12 mouse cellular contexts compared by ENCODE assay signal in the genomic region with DNA sequence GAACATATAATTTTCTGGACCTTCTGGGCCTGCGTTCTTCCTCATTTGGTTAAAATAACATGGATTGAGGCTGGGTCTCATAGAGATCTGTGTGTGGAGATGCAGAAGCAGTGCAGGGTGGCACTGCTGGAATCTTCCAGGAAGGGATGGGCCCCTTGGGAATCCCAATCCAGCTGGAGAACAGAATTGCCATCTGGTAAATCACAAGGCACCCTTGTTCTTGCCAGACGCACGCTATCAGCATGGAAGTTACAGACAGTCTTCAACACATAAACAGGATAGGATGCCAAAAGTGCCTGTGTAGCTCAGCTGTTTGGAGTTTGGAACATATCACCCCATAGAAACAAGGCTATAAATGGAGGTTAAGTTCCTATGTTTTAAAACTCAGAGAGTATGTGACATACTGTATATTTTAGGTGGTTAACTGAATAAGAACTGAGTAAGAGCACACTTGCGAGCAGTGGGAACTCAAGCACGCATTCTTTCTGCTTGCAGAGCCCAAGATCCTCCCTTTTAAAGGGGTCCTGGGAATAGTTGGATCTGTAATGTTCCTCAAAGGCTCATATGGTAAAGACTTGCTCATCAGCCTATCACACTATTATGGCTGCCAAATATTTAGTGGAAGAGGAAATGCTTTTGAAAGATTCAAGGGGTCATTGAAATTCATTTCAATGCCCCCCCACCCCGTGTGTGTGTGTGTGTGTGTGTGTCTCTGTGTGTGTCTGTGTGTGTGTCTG.
DNase-seq lines count a peak whose midpoint lies in the region; ATAC-seq and TF ChIP-seq lines count a peak whose summit lies in the region.
"Had no signal": no experiment of that assay in that cellular context is flagged by ENCODE, and none has a peak within 500 bp of the region (broad histone marks: within the 10 kb centered on the region; RNA-seq: fewer than 3 reads in every experiment).

No protein-coding gene starts in this region.

- H3K9ac ChIP-seq in hindbrain, embryonic 12.5 days = no peak overlapping the region
- H3K9ac ChIP-seq: embryonic facial prominence, embryonic 12.5 days; liver, embryonic 13.5 days had no signal

- DNase-seq in heart, adult 8-10 months (ENCODE audit: low spot score) = peak; percentile 7
- DNase-seq in heart, embryonic 10.5 days (ENCODE audit: low spot score) = no peak
- peak; percentile 27 to 50 for DNase-seq in frontal cortex, postnatal 10 days (ENCODE audit: low spot score in 2 of 2)
- DNase-seq in layer of hippocampus, postnatal 25 days (ENCODE audit: extremely low spot score in 1 of 2, low spot score in 1 of 2) = peak; percentile 19 to 31
- peak; percentile 7 to 68 for DNase-seq in lung, postnatal 4 days
- no peak for DNase-seq in cerebellum, adult 2 months
- DNase-seq: adrenal gland, adult 2 months; liver, embryonic 13.5 days had no signal

- no peaks in the 10 kb centered on the region for H3K36me3 ChIP-seq in heart, embryonic 10.5 days
- no peaks in the 10 kb centered on the region for H3K36me3 ChIP-seq in hindbrain, embryonic 12.5 days
- H3K36me3 ChIP-seq: embryonic facial prominence, embryonic 12.5 days; liver, embryonic 13.5 days had no signal

- H3K27me3 ChIP-seq in heart, embryonic 10.5 days (ENCODE audit: insufficient read depth, poor library complexity, severe bottlenecking) = no peaks in the 10 kb centered on the region
- H3K27me3 ChIP-seq in cerebellum, adult 2 months (ENCODE audit: control insufficient read depth, insufficient read depth, low read length) = no peaks in the 10 kb centered on the region
- H3K27me3 ChIP-seq in hindbrain, embryonic 12.5 days = no peaks in the 10 kb centered on the region
- H3K27me3 ChIP-seq: CH12.LX; embryonic facial prominence, embryonic 12.5 days; liver, embryonic 13.5 days had no signal

- H3K4me3 ChIP-seq in heart, embryonic 10.5 days = no peak overlapping the region
- H3K4me3 ChIP-seq in cerebellum, adult 2 months (replicated peaks; ENCODE audit: insufficient read depth, low read depth, low read length) = no peak overlapping the region
- no peak overlapping the region for H3K4me3 ChIP-seq in hindbrain, embryonic 12.5 days
- H3K4me3 ChIP-seq: embryonic facial prominence, embryonic 12.5 days; liver, embryonic 13.5 days had no signal

- WGBS in heart, embryonic 10.5 days = 67% methylated on average over 6 of the region's 6 CpGs
- 63% methylated on average over 6 of the region's 6 CpGs for WGBS in cerebellum, adult 2 months
- WGBS in hindbrain, embryonic 12.5 days = 86% methylated on average over 6 of the region's 6 CpGs

- H3K27ac ChIP-seq in heart, embryonic 10.5 days = no peak overlapping the region
- H3K27ac ChIP-seq in cerebellum, adult 2 months (ENCODE audit: insufficient read depth, low read length) = no peak overlapping the region
- no peak overlapping the region for H3K27ac ChIP-seq in hindbrain, embryonic 12.5 days
- H3K27ac ChIP-seq: embryonic facial prominence, embryonic 12.5 days; liver, embryonic 13.5 days had no signal

- ATAC-seq in megakaryocyte, adult 5-6 weeks (ENCODE audit: poor library complexity, severe bottlenecking) = no peak
- ATAC-seq in hindbrain, embryonic 12.5 days (ENCODE audit: low FRiP score) = no peak

- no peaks in the 10 kb centered on the region for H3K4me1 ChIP-seq in heart, embryonic 10.5 days
- H3K4me1 ChIP-seq in cerebellum, adult 2 months (ENCODE audit: control insufficient read depth, insufficient read depth, low read length) = no peaks in the 10 kb centered on the region
- H3K4me1 ChIP-seq in hindbrain, embryonic 12.5 days = no peaks in the 10 kb centered on the region
- H3K4me1 ChIP-seq: embryonic facial prominence, embryonic 12.5 days; liver, embryonic 13.5 days had no signal

- no peak overlapping the region for H3K4me2 ChIP-seq in hindbrain, embryonic 12.5 days (replicated peaks)
- H3K4me2 ChIP-seq: embryonic facial prominence, embryonic 12.5 days; liver, embryonic 13.5 days had no signal

- TF ChIP-seq CTCF in cerebellum, adult 2 months (IDR thresholded peaks at IDR 0.05; ENCODE audit: borderline replicate concordance, insufficient read depth, low read depth, low read length) = no peak

- no peaks in the 10 kb centered on the region for H3K9me3 ChIP-seq in heart, embryonic 10.5 days
- no peaks in the 10 kb centered on the region for H3K9me3 ChIP-seq in hindbrain, embryonic 12.5 days (replicated peaks)
- H3K9me3 ChIP-seq: embryonic facial prominence, embryonic 12.5 days; liver, embryonic 13.5 days had no signal

- TF ChIP-seq POLR2A in cerebellum, adult 2 months (IDR thresholded peaks at IDR 0.05; ENCODE audit: borderline replicate concordance, insufficient read depth, low read length) = no peak

Comparison
In these comparisons a context has a peak if more than half of its experiments do, and no peak if none do; other contexts are left out.
1. DNase-seq: peak in heart, adult 8-10 months (single experiment), frontal cortex, postnatal 10 days (2 of 2), layer of hippocampus, postnatal 25 days (2 of 2) and lung, postnatal 4 days (2 of 2); none in heart, embryonic 10.5 days (single experiment) and cerebellum, adult 2 months (0 of 2).